Mouse (Mus musculus) embryonic facial prominence, embryonic 14.5 days (tissue): Measurements from ENCODE around the gene Tgm1. TPM values are rescaled to one million over a fixed set of nuclear protein-coding genes. Genes with fewer than 3 reads are reported as not detected.

Experiments
- ATAC-seq: fragments of 200-750 bp; cut with Nextera tagmentation; 2 replicates; pipeline ENCODE4 v1.8.0; 2017; ENCODE audit warnings: low read depth, moderate number of reproducible peaks, moderate TSS enrichment
- DNase-seq: peaks from one replicate; pipeline ENCODE4 v3.0.0-alpha.2; 2015; ENCODE audit warnings: low spot score
- H3K27ac ChIP-seq: fragments of 300-500 bp; sonication (generic); replicated peaks from 2 replicates; pipeline ENCODE4 v1.5.1; 2014; ENCODE audit warnings: low read depth, mild to moderate bottlenecking, low read length, moderate library complexity
- H3K27me3 ChIP-seq: fragments of 300-500 bp; sonication (generic); replicated peaks from 2 replicates; pipeline ENCODE4 v1.6.1; 2014; ENCODE audit warnings: low read length; ENCODE audit not compliant: control insufficient read depth, insufficient read depth
- H3K36me3 ChIP-seq: fragments of 300-500 bp; sonication (generic); 2 replicates; pipeline ENCODE4 v1.6.1; 2014; ENCODE audit warnings: low read length, mixed read lengths; ENCODE audit not compliant: control insufficient read depth, insufficient read depth
- H3K4me1 ChIP-seq: fragments of 300-500 bp; sonication (generic); 2 replicates; pipeline ENCODE4 v1.6.1; 2014; ENCODE audit warnings: antibody characterized with exemption, low read length; ENCODE audit not compliant: control insufficient read depth, insufficient read depth
- H3K4me2 ChIP-seq: fragments of 300-500 bp; sonication (generic); 2 replicates; pipeline ENCODE4 v1.6.1; 2014; ENCODE audit warnings: low read depth, mild to moderate bottlenecking, low read length, moderate library complexity, mixed read lengths
- H3K4me3 ChIP-seq: fragments of 300-500 bp; sonication (generic); 2 replicates; pipeline ENCODE4 v1.5.1; 2014; ENCODE audit warnings: low read depth, mild to moderate bottlenecking, low read length
- H3K9ac ChIP-seq: fragments of 300-500 bp; sonication (generic); 2 replicates; pipeline ENCODE4 v1.6.1; 2014; ENCODE audit warnings: low read depth, mild to moderate bottlenecking, low read length, moderate library complexity, mixed read lengths
- H3K9me3 ChIP-seq: fragments of 300-500 bp; sonication (generic); 2 replicates; pipeline ENCODE4 v1.6.1; 2016; ENCODE audit warnings: low read length; ENCODE audit not compliant: control insufficient read depth
- WGBS: fragments of 180-500 bp; shearing (Covaris S2); extraction: QIAGEN DNeasy Blood & Tissue Kit; methylation state at CpG from one replicate; pipeline ENCODE4 v1.1.7; 2014; 5-methylcytosine and 5-hydroxymethylcytosine counted together
- polyA plus RNA-seq: library from polyadenylated mRNA; unstranded; fragments of >200 nt; fragmentation: Nextera tagmentation; extraction: Ambion mirVana; gene quantifications from 2 replicates; pipeline ENCODE4 v1.2.1, GENCODE M21; 2014

The Tgm1 gene
- polyA plus RNA-seq, 1 experiment from 2014 or later = 8.0 TPM

- Histone ChIP-seq H3K9ac (peak within 1 kb of the TSS; percentile 84), H3K9me3 (no peaks in the 10 kb centered on the region), H3K4me2 (peak within 1 kb of the TSS; percentile 82), H3K27me3 (no peaks in the 10 kb centered on the region), H3K27ac (peak within 1 kb of the TSS; percentile 92), H3K4me3 (peak within 1 kb of the TSS; percentile 81), H3K4me1 (no peaks in the 10 kb centered on the region), H3K36me3 (peaks cover 43% of the 10 kb centered on the region)
- WGBS = under 1% methylated on average over 63 of the region's 66 CpGs
- DNase-seq (peak; percentile 97), ATAC-seq (peak; percentile 97)
Measured at GRCm38 (mm10) chr14:55681160-55682117, 32.3 kb downstream of the Tgm1 start, which contains the start of gene Tinf2. TSS of gene Tinf2 (minus strand) at chr14:55681820.

DNA sequence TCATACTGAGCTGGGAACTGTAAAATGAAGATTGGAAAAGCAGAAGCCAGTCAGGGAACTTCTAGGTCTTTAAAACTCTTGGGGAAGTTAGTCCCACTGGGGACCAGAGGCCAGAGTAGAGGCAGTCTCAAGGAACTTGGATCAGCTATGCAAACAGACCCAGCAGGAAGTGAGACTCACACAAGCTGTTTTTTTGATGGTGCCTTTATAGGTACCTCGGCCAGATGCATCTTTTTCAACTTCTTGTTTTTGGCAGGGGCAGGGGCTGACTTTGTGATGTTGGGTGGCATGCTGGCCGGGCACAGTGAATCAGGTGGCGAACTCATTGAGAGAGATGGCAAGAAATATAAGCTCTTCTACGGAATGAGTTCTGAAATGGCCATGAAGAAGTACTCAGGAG is 36.1 kb downstream of the Tgm1 start:
- no peak overlapping the region for H3K9ac ChIP-seq
- WGBS = 90% methylated on average over 4 of the region's 4 CpGs
- H3K4me1 ChIP-seq = peaks cover 4% of the 10 kb centered on the region
- H3K36me3 ChIP-seq = peaks cover 60% of the 10 kb centered on the region
- ATAC-seq (no peak), DNase-seq (no peak)
- H3K27me3 ChIP-seq = no peaks in the 10 kb centered on the region
- H3K9me3 ChIP-seq = no peaks in the 10 kb centered on the region
- no peak overlapping the region for H3K4me3 ChIP-seq
- no peak overlapping the region for H3K27ac ChIP-seq
- no peak overlapping the region for H3K4me2 ChIP-seq

DNA sequence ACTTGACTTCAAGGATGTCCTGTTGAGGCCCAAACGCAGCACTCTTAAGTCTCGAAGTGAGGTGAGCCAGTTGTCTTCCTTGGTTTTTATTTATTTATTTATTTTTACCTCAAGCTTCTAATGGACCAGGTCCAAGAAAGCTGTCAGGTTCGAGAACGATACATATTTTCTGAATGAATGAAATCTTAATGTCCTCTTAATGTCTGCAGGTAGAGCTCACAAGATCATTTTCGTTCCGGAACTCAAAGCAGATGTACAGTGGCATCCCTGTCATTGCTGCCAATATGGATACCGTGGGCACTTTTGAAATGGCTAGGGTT is 41.0 kb downstream of the Tgm1 start:
- Histone ChIP-seq H3K27ac (no peak overlapping the region), H3K9me3 (no peaks in the 10 kb centered on the region), H3K4me3 (peak overlapping the region; percentile 64), H3K27me3 (no peaks in the 10 kb centered on the region), H3K36me3 (peaks cover 42% of the 10 kb centered on the region), H3K4me1 (peaks cover 14% of the 10 kb centered on the region), H3K9ac (peak overlapping the region; percentile 80), H3K4me2 (peak overlapping the region; percentile 95)
- 71% methylated on average over 7 of the region's 7 CpGs for WGBS
- DNase-seq (no peak), ATAC-seq (no peak)

GRCm38 (mm10) chr14:55671833-55672740 is 41.6 kb downstream of the Tgm1 start, which contains the start of the genes Gmpr2 and Nedd8:
TSS of gene Gmpr2 (plus strand) at chr14:55671941.
TSS of gene Nedd8 (minus strand) at chr14:55672124.
- H3K9me3 ChIP-seq = no peaks in the 10 kb centered on the region
- peaks cover 14% of the 10 kb centered on the region for H3K4me1 ChIP-seq
- H3K4me3 ChIP-seq = peak within 1 kb of the TSS; percentile 64
- peak within 1 kb of the TSS; percentile 80 for H3K9ac ChIP-seq
- DNase-seq (peak; percentile 99), ATAC-seq (peak; percentile 98)
- peak within 1 kb of the TSS; percentile 95 for H3K4me2 ChIP-seq
- peak within 1 kb of the TSS; percentile 86 for H3K27ac ChIP-seq
- H3K36me3 ChIP-seq = peaks cover 35% of the 10 kb centered on the region
- no peaks in the 10 kb centered on the region for H3K27me3 ChIP-seq
- WGBS = 1% methylated on average over 36 of the region's 38 CpGs

DNA sequence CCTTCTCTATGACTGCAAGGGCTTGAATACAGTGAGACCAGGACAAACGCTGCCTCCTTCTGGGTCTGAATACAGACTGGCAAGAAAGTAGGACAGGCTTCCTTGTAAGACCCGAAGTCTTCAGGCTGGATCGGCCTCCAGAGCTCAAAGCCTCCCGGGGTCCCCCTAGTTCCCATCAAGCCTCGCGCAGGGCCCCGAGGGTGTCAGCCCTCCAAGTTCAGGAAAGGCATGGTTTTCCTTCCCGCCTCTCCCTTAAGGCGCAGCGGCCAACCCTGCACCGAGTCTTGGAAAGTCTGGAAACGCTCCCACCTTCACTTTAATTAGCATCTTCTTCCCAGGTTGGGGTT is 42.3 kb downstream of the Tgm1 start:
- Histone ChIP-seq H3K4me1 (peaks cover 14% of the 10 kb centered on the region), H3K9ac (peak overlapping the region; percentile 80), H3K9me3 (no peaks in the 10 kb centered on the region), H3K27ac (peak overlapping the region; percentile 86), H3K36me3 (peaks cover 34% of the 10 kb centered on the region), H3K4me3 (peak overlapping the region; percentile 64), H3K27me3 (no peaks in the 10 kb centered on the region), H3K4me2 (peak overlapping the region; percentile 95)
- peak; percentile 65 for ATAC-seq
- DNase-seq = no peak
- 0% methylated on average over 9 of the region's 12 CpGs for WGBS

GRCm38 (mm10) chr14:55660636-55661035 is 53.1 kb downstream of the Tgm1 start:
- peak; percentile 35 for ATAC-seq
- 31% methylated on average over 2 of the region's 2 CpGs for WGBS

GRCm38 (mm10) chr14:55659960-55660573 is 53.7 kb downstream of the Tgm1 start, which contains the start of gene Mdp1:
TSS of gene Mdp1 (minus strand) at chr14:55660508.
- Histone ChIP-seq H3K4me1 (peaks cover 13% of the 10 kb centered on the region; the same call in 1 of the 2 replicates), H3K27me3 (no peaks in the 10 kb centered on the region), H3K9ac (peak within 1 kb of the TSS; percentile 82), H3K4me3 (peak within 1 kb of the TSS; percentile 78), H3K9me3 (no peaks in the 10 kb centered on the region), H3K36me3 (peaks cover 37% of the 10 kb centered on the region), H3K27ac (peak within 1 kb of the TSS; percentile 84), H3K4me2 (peak within 1 kb of the TSS; percentile 65)
- under 1% methylated on average over 37 of the region's 39 CpGs for WGBS
- ATAC-seq (peak; percentile 97), DNase-seq (peak; percentile 95)

More at GRCm38 (mm10) chr14:55660636-55661035, 53.1 kb downstream of the Tgm1 start:
- Histone ChIP-seq H3K4me3 (peak overlapping the region; percentile 78), H3K27me3 (no peaks in the 10 kb centered on the region), H3K27ac (peak overlapping the region; percentile 59), H3K9ac (peak overlapping the region; percentile 82), H3K4me2 (peak overlapping the region; percentile 65), H3K9me3 (no peaks in the 10 kb centered on the region), H3K36me3 (peaks cover 37% of the 10 kb centered on the region), H3K4me1 (peaks cover 13% of the 10 kb centered on the region; the same call in 1 of the 2 replicates)
- no peak for DNase-seq

DNA sequence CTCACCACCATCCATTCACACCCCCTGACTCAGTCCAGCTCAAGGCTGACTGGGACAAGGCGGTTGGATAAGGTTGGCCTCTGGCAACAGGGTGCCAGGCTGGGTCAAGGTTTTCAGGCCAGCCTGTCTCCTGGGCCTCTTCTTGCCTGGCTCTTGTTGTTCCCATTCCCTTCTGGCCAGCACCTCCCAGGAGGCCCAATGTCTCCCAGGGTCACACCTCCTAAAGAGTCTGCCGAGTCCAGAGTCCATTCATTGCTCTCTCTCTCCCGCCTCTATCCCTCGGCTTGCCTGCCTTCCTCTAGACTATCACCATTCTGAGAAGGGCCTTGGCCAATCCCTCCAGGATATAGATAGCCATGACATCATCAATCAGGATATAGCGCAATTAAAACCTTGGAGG is 55.7 kb downstream of the Tgm1 start:
- Histone ChIP-seq H3K9me3 (no peaks in the 10 kb centered on the region), H3K4me3 (no peak overlapping the region), H3K36me3 (peaks cover 27% of the 10 kb centered on the region), H3K4me1 (peaks cover 13% of the 10 kb centered on the region; the same call in 1 of the 2 replicates), H3K9ac (no peak overlapping the region), H3K27me3 (no peaks in the 10 kb centered on the region), H3K27ac (no peak overlapping the region), H3K4me2 (no peak overlapping the region)
- WGBS = 94% methylated on average over 5 of the region's 5 CpGs
- ATAC-seq (no peak), DNase-seq (no peak)
